Mouse (Mus musculus) liver, embryonic 13.5 days (tissue): Measurements from ENCODE around the gene Tdg. TPM values are rescaled to one million over a fixed set of nuclear protein-coding genes. Genes with fewer than 3 reads are reported as not detected.

Source experiments
- ATAC-seq: fragments of 200-750 bp; cut with Nextera tagmentation; 2 replicates; pipeline ENCODE4 v1.8.0; 2017; ENCODE audit warnings: low read depth, mild to moderate bottlenecking, moderate number of reproducible peaks, moderate library complexity
- DNase-seq: peaks from one replicate; pipeline ENCODE4 v3.0.0; 2022
- H3K27ac ChIP-seq: fragments of 300-500 bp; sonication (generic); 2 replicates; pipeline ENCODE4 v1.5.1; 2015; ENCODE audit warnings: moderate library complexity, mild to moderate bottlenecking, inconsistent platforms
- H3K27me3 ChIP-seq: fragments of 300-500 bp; sonication (generic); 2 replicates; pipeline ENCODE4 v1.6.1; 2015; ENCODE audit warnings: mild to moderate bottlenecking, inconsistent platforms
- H3K36me3 ChIP-seq: fragments of 300-500 bp; sonication (generic); 2 replicates; pipeline ENCODE4 v1.6.1; 2015; ENCODE audit warnings: mild to moderate bottlenecking, inconsistent platforms
- H3K4me1 ChIP-seq: fragments of 300-500 bp; sonication (generic); replicated peaks from 2 replicates; pipeline ENCODE4 v1.6.1; 2015; ENCODE audit warnings: inconsistent platforms
- H3K4me2 ChIP-seq: fragments of 300-500 bp; sonication (generic); 2 replicates; pipeline ENCODE4 v1.6.1; 2015; ENCODE audit warnings: inconsistent platforms, mild to moderate bottlenecking, moderate library complexity
- H3K4me3 ChIP-seq: fragments of 300-500 bp; sonication (generic); replicated peaks from 2 replicates; pipeline ENCODE4 v1.5.1; 2015; ENCODE audit warnings: mild to moderate bottlenecking, inconsistent platforms
- H3K9ac ChIP-seq: fragments of 300-500 bp; sonication (generic); 2 replicates; pipeline ENCODE4 v1.6.1; 2015; ENCODE audit warnings: mild to moderate bottlenecking, inconsistent platforms
- H3K9me3 ChIP-seq: fragments of 300-500 bp; sonication (generic); replicated peaks from 2 replicates; pipeline ENCODE4 v1.6.1; 2016; ENCODE audit warnings: inconsistent platforms
- WGBS: fragments of 180-500 bp; shearing (Covaris S2); methylation state at CpG from one replicate; pipeline ENCODE4 v1.1.7; 2015; ENCODE audit not compliant: insufficient replicate concordance; 5-methylcytosine and 5-hydroxymethylcytosine counted together
- polyA plus RNA-seq: library from polyadenylated mRNA; unstranded; fragments of >200 nt; fragmentation: Nextera tagmentation; extraction: Ambion mirVana; gene quantifications from 2 replicates; pipeline ENCODE4 v1.2.1, GENCODE M21; 2015

Gene Tdg
- polyA plus RNA-seq, 1 experiment from 2014 or later = 52.0 TPM

DNA sequence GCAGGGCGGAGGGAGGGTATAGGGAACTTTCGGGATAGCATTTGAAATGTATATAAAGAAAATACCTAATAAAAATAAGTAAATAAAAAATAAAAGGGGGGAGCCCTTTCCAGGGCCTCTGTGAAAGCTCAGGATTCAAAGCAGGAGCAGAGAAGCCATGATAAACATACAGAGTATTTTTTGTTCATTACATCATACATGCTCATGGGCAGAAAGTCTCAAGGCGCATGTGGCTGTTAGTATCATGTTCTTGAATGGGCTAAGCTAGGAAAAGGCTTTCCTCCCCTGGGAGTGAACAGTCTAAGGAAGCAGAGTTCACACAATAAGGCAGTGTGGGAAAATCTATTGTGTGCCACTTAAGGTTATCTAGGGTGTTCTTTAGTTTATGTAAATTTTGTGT is 6.7 kb downstream of the Tdg start:
- Histone ChIP-seq H3K9ac (no peak overlapping the region), H3K4me3 (no peak overlapping the region), H3K36me3 (peaks cover 80% of the 10 kb centered on the region), H3K27ac (no peak overlapping the region), H3K9me3 (no peaks in the 10 kb centered on the region), H3K4me2 (no peak overlapping the region), H3K4me1 (peaks cover 5% of the 10 kb centered on the region), H3K27me3 (no peaks in the 10 kb centered on the region)
- ATAC-seq = no peak
- no peak for DNase-seq
- 72% methylated on average over 3 of the region's 3 CpGs for WGBS

DNA sequence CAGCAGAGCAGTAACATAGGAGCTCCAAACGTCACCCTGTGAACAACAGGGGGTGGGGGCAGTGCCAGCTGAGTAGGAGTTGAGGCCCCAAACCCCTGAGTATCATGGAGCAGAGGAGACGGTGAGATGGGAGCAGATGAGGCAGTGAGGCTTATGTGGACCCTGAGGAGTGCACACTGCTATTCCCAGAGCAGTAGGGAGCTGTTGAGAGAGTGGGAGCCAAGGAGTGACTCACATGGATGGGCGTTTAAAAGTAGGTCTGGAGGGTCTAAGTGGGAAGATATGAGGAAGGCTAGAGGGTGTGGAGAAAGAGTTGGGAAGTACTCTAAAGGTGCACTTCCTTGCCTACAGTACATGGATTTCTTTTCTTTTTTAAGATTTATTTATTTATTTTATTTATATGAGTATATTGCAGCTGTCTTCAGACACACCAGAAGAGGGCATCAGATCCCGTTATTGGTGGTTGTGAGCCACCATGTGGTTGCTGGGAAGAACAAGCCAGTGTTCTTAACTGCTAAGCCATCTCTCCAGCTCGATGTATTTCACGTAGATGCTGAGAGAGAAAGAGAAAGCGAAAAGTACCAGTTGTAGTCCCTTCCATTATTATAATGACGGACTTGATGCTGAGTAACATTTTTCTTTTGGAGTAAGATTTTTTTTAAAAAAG is 9.5 kb downstream of the Tdg start:
- no peaks in the 10 kb centered on the region for H3K9me3 ChIP-seq
- H3K4me3 ChIP-seq = no peak overlapping the region
- no peaks in the 10 kb centered on the region for H3K27me3 ChIP-seq
- H3K36me3 ChIP-seq = peaks cover 86% of the 10 kb centered on the region
- WGBS = 88% methylated on average over 8 of the region's 8 CpGs
- DNase-seq (no peak), ATAC-seq (no peak)
- H3K4me2 ChIP-seq = no peak overlapping the region
- H3K9ac ChIP-seq = no peak overlapping the region
- H3K27ac ChIP-seq = no peak overlapping the region
- no peaks in the 10 kb centered on the region for H3K4me1 ChIP-seq

DNA sequence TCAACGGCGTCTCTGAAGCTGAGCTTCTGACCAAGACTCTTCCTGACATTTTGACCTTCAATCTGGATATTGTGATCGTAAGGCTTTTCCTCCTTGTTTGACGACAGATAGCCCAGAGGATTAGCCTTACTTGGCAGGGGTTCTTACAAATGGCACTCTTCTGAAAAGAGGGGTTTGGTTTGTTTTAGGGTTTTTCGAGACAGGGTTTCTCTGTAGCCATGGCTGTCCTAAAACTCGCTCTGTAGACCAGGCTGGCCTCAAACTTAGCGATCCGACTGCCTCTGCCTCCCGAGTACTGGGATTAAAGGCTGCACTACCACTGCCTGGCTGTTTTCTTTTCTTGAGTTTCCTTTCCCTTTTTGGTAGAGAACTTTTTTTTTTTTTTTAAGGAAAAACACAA is 11.9 kb downstream of the Tdg start:
- ATAC-seq (no peak), DNase-seq (no peak)
- Histone ChIP-seq H3K27me3 (no peaks in the 10 kb centered on the region), H3K4me2 (no peak overlapping the region), H3K4me1 (no peaks in the 10 kb centered on the region), H3K9me3 (no peaks in the 10 kb centered on the region), H3K4me3 (no peak overlapping the region), H3K36me3 (peaks cover 92% of the 10 kb centered on the region), H3K27ac (no peak overlapping the region), H3K9ac (no peak overlapping the region)
- WGBS = 91% methylated on average over 9 of the region's 9 CpGs

DNA sequence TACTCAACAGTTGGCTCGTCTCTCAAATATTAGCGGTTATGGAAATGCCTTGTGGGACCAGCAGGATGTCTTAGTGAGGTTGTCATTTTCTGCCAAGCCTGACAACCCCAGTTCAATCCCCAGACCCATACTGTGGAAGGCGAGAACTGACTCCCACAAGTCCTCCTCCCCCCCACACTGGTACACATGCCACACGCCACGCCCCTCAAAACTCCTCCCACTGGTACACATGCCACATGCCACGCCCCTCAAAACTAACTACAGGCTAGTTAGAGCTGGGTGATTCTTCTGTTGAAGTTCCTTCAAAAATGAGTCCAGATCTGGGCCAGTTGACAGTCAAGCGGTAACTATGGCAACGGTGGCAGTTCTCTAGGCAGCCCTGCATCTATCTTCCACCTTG is 16.5 kb downstream of the Tdg start:
- WGBS = 89% methylated on average over 8 of the region's 8 CpGs
- peaks cover 72% of the 10 kb centered on the region for H3K36me3 ChIP-seq
- no peak for ATAC-seq
- H3K9ac ChIP-seq = no peak overlapping the region
- H3K4me3 ChIP-seq = no peak overlapping the region
- DNase-seq = no peak
- H3K27me3 ChIP-seq = no peaks in the 10 kb centered on the region
- no peaks in the 10 kb centered on the region for H3K4me1 ChIP-seq
- H3K9me3 ChIP-seq = no peaks in the 10 kb centered on the region
- no peak overlapping the region for H3K27ac ChIP-seq
- H3K4me2 ChIP-seq = no peak overlapping the region

DNA sequence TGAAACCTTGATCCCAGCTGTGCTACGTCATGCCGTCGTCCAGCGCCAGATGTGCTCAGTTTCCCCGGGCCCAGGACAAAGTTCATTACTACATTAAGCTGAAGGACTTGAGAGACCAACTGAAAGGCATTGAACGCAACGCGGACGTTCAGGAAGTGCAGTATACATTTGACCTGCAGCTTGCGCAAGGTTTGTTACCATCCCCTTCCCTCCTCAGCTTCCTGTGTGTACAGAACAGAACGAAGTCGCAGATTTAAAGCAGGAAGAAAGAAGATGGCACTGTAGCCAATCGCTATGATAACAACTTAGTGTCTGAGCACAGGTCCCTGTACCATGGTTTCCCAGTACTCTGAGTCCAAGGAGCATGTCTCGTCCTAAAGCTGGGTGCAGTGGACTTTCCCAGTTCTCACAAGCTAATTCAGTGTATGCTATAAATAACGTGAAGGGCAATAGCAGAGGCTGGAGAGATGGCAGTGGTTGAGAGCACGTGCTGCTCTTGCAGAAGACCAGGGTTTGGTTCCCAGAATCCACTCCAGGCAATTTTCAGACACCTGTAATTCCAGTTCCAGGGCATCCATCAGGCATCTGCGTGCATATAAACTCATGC is 17.7 kb downstream of the Tdg start:
- Histone ChIP-seq H3K27ac (no peak overlapping the region), H3K4me2 (no peak overlapping the region), H3K9ac (no peak overlapping the region), H3K36me3 (peaks cover 61% of the 10 kb centered on the region), H3K4me3 (no peak overlapping the region), H3K4me1 (no peaks in the 10 kb centered on the region), H3K9me3 (no peaks in the 10 kb centered on the region), H3K27me3 (no peaks in the 10 kb centered on the region)
- ATAC-seq (no peak), DNase-seq (no peak)
- WGBS = 68% methylated on average over 17 of the region's 17 CpGs

DNA sequence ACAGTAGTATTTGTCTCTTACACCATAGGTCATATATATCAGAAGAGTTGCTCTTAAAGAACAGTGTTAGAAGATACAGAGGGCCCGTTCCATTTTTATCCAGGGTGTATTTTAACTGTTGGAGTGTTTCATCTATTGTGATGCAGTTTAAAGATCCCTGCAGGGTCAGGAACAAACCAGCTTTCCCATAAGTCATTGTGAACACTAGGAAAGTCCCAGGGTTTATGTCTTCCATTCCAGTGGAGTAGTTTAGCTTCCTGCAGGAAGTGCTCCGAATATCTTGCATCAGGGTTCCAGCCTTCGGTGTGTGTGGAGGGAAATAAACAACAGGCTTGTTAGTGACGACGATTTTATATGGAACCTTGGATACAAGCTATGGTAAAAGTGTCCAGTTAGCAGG is 21.6 kb downstream of the Tdg start:
- DNase-seq (no peak), ATAC-seq (no peak)
- Histone ChIP-seq H3K4me2 (no peak overlapping the region), H3K9me3 (no peaks in the 10 kb centered on the region), H3K27me3 (no peaks in the 10 kb centered on the region), H3K9ac (no peak overlapping the region), H3K4me1 (no peaks in the 10 kb centered on the region), H3K4me3 (no peak overlapping the region), H3K36me3 (peaks cover 26% of the 10 kb centered on the region), H3K27ac (no peak overlapping the region)
- WGBS = 83% methylated on average over 5 of the region's 5 CpGs

DNA sequence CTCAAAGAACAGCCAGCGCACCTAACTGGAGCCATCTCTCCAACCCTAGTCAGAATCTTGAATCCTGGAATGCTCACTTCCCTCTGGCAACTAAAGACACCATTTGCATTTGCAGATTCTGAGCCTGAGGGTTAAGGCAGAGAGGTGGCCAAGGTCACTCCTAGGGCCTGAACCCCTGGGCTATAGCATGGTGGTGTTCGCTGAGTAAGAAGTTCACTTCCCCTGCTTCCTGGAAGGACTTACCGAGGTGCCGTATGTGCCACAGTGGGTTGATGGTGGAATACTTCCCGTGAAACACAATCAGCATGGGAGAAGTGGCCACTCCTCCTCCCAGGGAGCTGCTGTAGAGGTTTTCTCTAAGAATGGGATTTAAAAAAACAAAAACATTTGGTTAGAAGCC is 23.0 kb downstream of the Tdg start:
- 62% methylated on average over 5 of the region's 5 CpGs for WGBS
- ATAC-seq (no peak), DNase-seq (no peak)
- Histone ChIP-seq H3K36me3 (peaks cover 14% of the 10 kb centered on the region), H3K27me3 (no peaks in the 10 kb centered on the region), H3K4me2 (no peak overlapping the region), H3K27ac (no peak overlapping the region), H3K9me3 (no peaks in the 10 kb centered on the region), H3K4me1 (no peaks in the 10 kb centered on the region), H3K4me3 (no peak overlapping the region), H3K9ac (no peak overlapping the region)

DNA sequence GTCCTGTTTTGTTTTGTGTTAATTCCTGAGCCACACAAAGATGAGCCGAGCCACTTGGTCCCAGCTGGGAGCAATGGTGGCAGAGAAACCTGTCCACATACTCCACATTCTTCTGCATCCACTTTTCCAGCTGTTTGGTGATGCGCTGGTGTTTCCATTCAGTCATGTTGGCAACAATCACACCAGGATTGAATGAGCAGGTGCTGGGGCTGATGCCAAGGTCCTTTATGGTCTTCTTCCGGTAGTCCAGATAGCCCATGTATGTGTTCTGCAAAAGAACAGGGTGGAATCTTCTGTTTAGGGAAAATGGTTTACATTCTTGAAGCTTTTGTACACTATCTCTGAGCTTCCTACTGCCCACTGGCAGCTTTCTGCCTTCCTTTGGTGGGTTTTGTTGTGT is 25.0 kb downstream of the Tdg start:
- H3K27me3 ChIP-seq = no peaks in the 10 kb centered on the region

DNA sequence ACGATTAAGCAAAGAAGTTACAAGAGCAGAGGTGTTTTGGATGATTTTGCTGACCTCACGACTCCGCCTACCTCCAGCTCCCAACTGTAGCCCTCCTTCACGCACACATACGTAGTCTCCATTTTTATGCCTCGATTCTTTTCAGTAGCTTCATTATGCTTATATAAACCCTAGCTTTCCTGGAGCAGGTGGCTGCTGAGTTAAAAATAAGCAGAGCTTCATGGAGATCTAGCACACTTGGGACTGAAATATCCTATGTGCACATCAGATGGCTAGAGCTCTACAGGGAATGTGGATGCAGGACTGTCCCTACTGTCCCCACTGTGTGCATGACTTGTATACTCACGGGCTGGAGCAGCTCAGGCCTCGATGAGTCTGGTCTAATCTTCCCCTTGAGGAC is 32.2 kb downstream of the Tdg start:
- Histone ChIP-seq H3K4me3 (no peak overlapping the region), H3K9ac (no peak overlapping the region), H3K4me1 (peaks cover 3% of the 10 kb centered on the region), H3K36me3 (no peaks in the 10 kb centered on the region), H3K27me3 (no peaks in the 10 kb centered on the region), H3K27ac (no peak overlapping the region), H3K9me3 (no peaks in the 10 kb centered on the region), H3K4me2 (no peak overlapping the region)
- WGBS = 71% methylated on average over 8 of the region's 8 CpGs
- no peak for DNase-seq
- ATAC-seq = no peak

More for the DNA sequence above, 25.0 kb downstream of the Tdg start:
- 78% methylated on average over 3 of the region's 3 CpGs for WGBS
- Histone ChIP-seq H3K4me2 (no peak overlapping the region), H3K36me3 (peaks cover 8% of the 10 kb centered on the region), H3K27ac (no peak overlapping the region), H3K9me3 (no peaks in the 10 kb centered on the region), H3K4me3 (no peak overlapping the region), H3K4me1 (no peaks in the 10 kb centered on the region), H3K9ac (no peak overlapping the region)
- ATAC-seq (no peak), DNase-seq (no peak)

DNA sequence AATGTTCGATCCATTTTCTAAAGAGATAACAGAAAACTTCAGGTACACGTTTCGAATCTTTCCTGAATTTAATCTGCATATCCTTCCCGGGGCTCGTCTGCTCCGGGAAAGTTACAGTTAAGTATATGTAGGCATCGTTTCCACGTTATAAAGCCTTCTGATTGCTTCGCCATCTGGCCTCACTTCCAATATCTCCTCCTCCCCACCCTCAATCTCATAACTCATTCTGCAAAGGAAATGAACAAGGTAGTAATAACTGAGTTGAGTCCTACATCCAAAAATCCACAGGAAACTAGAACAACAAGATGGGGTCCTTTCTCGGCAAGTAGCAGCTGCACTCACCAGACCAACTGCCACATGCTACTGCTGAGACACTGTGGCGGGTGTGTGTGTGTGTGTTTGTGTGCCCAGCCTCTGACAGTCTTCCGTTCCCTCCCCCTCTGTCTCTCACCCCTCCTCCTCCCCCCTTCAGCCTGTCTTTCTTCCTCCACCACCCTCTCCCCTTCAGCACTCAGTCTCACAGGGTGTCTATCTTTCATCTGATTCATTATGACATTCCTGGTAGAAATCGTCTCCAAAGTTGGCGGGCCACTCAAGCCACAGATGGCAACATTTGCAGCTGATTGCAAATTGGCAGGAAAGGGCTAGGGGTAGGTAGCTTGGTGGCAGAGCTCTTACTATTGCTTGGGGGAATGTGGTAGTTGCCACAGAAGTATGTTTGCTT is 32.8 kb downstream of the Tdg start:
- DNase-seq (no peak), ATAC-seq (no peak)
- H3K4me3 ChIP-seq = no peak overlapping the region
- H3K36me3 ChIP-seq = no peaks in the 10 kb centered on the region
- no peak overlapping the region for H3K9ac ChIP-seq
- WGBS = 60% methylated on average over 14 of the region's 14 CpGs
- H3K9me3 ChIP-seq = no peaks in the 10 kb centered on the region
- H3K27ac ChIP-seq = no peak overlapping the region
- H3K27me3 ChIP-seq = no peaks in the 10 kb centered on the region
- H3K4me2 ChIP-seq = no peak overlapping the region
- H3K4me1 ChIP-seq = peaks cover 5% of the 10 kb centered on the region

DNA sequence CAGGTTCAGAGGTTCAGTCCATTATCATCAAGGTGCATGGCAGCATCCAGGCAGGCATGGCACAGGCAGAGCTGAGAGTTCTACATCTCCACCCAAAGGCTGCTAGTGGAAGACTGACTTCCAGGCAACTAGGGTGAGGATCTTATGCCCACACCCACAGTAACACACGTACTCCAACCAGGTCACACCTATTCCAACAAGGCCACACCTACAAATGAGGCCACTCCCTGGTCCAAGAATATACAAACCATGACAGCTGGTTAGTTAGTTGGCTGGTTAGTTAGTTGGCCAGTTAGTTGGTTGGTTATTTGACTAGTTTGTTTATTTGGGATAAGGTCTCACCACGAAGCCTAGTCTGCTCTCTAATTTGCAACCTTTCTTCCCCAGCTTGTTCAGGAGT is 33.7 kb downstream of the Tdg start:
- Histone ChIP-seq H3K27ac (no peak overlapping the region), H3K4me2 (no peak overlapping the region), H3K4me3 (no peak overlapping the region), H3K36me3 (no peaks in the 10 kb centered on the region), H3K27me3 (no peaks in the 10 kb centered on the region), H3K9me3 (no peaks in the 10 kb centered on the region), H3K9ac (no peak overlapping the region), H3K4me1 (peaks cover 5% of the 10 kb centered on the region)
- DNase-seq = no peak
- 62% methylated on average over 2 of the region's 2 CpGs for WGBS
- ATAC-seq = no peak

DNA sequence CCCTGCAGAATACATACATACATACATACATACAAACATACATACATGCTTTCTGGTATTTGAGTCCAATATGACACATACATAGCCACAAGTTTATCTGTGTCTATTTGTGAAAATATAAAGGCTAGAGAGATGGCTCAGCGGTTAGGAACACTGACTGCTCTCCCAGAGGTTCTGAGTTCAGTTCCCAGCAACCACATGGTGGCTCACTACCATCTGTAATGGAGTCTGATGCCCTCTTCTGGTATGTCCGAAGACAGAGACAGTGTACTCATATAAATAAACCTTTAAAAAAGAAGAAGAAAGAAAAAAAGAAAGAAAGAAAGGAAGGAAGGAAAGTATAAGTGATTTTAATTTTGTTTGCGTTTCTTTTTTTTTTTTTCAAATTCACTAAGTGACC is 36.3 kb downstream of the Tdg start:
- DNase-seq = no peak
- no peak overlapping the region for H3K4me2 ChIP-seq
- 49% methylated on average over 3 of the region's 3 CpGs for WGBS
- H3K9ac ChIP-seq = no peak overlapping the region
- no peak overlapping the region for H3K4me3 ChIP-seq
- peaks cover 5% of the 10 kb centered on the region for H3K4me1 ChIP-seq
- H3K36me3 ChIP-seq = no peaks in the 10 kb centered on the region
- H3K27ac ChIP-seq = no peak overlapping the region
- no peaks in the 10 kb centered on the region for H3K27me3 ChIP-seq
- H3K9me3 ChIP-seq = no peaks in the 10 kb centered on the region
- no peak for ATAC-seq
